Mouse (Mus musculus) testis, adult 2 months (tissue): Measurements from ENCODE around the gene Gnpnat1.
"Not testable (repeated sequence)": the region's sequence is repeated elsewhere in the genome, so short reads cannot be mapped to it uniquely, and the experiment has no call there.

Experiments used
- CTCF ChIP-seq: fragments of 200-500 bp; IDR thresholded peaks from 2 replicates; pipeline ENCODE4 v1.5.1; 2012; ENCODE audit warnings: low read depth, mild to moderate bottlenecking, inconsistent platforms, low read length, moderate library complexity; ENCODE audit not compliant: control insufficient read depth, insufficient read depth, insufficient replicate concordance
- POLR2A ChIP-seq: fragments of 200-500 bp; IDR thresholded peaks from 2 replicates; pipeline ENCODE4 v1.6.1; 2012; ENCODE audit warnings: low read depth, mild to moderate bottlenecking, inconsistent platforms, low read length, moderate library complexity; ENCODE audit not compliant: control insufficient read depth

- not testable (repeated sequence) for TF ChIP-seq POLR2A, CTCF
Measured at GRCm38 (mm10) chr14:45404813-45405212, at the start of gene Gnpnat1.
